Mouse (Mus musculus) B cell, adult 2 months (primary cell): ENCODE measurements around the gene Cyp2d22.

ENCODE experiments used
- DNase-seq, 2 experiments: peaks; one replicate each; pipeline ENCODE4 v3.0.0; 2022

Cyp2d22 gene

DNA sequence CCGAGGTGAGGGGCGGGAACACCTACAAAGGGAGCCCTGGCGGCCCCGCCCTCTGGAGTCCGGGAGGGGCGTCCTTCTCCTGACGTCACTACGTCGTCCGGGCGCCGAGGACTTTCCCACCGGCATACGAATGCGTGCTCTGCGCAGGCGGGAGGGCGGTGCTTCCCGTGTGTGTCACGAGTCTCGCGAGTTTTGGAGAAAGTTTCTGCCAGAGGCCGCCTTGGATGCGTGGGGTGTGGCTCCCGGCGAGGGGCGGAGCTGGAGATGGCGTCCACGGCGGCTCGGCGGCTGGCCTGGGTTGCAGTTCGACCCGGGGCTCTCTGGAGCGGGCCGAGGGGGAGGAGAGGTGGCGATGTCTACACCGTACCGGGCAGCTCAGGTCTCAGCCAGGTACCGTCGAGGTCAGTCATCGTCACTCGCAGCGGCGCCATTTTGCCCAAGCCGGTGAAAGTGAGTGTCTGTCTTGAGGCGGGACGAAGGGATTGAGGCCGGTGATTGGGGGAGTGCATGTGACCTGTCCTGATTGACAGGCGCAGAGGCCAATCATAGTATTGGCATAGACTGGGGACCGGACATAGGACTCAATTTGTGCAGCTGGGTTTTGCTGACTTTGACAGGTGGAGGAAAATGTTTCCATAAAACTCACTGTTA lies 34.1 kb downstream of the Cyp2d22 start:
- DNase-seq: peak; percentile 97 to 98

DNA sequence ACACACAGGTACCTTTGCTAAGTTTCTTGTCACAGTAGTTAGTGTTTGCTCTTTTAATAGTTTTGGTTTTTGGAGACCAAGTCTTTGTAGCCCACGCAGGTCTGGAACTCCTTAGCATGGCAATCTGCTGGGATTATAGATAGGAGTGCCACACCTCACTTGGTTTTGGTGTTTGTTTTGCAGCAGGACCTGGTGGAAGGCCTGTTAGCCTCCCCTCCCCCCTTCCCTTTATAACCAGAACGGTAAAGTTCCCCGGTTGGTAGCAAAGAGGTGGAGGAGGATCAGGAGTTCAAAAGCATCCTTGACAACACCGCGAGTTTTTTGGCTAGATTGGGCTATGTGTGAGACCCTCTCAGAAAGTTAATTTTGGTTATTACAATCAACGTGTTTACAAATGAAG lies 35.1 kb downstream of the Cyp2d22 start:
- DNase-seq: no peak

DNA sequence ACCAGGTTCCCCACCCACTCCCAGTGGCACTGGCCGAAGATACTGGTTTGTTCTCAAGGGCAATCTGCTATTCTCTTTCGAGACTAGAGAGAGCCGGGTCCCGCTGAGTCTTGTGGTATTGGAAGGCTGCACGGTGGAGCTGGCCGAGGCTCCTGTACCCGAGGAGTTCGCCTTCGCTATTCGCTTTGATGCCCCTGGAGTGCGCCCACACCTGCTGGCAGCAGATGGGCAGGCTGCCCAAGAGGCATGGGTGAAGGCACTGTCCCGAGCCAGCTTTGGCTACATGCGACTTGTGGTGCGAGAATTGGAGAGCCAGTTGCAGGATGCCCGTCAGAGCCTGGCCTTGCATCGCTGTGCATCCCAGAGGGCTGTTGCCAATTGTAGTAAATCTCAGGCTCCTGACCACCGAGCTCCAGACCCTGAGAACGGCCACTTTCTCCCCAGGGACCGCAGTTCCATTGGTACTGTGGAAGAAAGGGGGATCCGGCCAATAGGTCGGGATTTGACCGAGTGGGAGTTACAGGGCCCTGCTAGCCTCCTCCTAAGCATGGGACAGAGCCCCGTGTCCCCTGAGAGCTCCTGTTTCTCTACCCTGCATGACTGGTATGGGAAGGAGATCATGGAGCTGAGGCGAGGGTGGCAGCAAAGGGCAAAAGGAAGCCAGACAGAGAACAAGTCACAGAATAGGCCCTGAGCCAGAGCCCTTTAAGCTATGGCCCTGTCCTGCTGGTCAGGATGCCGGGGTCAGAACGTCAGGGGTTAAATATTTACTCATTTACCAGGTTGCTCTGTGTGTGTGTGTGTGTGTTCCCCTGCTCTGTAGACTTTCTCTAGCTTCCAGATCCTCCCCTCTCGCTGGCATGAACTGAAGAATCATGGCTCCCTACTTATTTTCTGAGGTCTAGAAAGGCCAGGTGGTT lies 36.4 kb downstream of the Cyp2d22 start:
- DNase-seq: no peak

DNA sequence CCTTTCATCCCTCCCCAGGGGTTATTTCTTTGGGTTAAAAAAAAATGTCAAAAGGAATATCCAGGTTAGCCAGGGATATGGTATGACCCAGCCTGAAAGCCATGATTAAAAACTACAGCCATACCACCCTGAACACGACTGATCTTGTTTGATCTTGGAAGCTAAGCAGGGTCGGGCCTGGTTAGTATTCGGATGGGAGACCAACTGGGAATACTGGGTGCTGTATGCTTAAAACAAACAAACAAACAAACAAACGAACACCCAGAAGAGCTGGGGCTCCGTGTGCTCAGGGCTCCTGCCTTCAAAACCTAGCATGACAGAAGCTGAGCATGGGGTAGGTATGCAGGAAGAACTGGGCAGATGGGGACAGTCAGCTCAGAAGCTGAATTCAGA lies 37.5 kb downstream of the Cyp2d22 start:
- DNase-seq: peak in 1 of 2 experiments; percentile 20

DNA sequence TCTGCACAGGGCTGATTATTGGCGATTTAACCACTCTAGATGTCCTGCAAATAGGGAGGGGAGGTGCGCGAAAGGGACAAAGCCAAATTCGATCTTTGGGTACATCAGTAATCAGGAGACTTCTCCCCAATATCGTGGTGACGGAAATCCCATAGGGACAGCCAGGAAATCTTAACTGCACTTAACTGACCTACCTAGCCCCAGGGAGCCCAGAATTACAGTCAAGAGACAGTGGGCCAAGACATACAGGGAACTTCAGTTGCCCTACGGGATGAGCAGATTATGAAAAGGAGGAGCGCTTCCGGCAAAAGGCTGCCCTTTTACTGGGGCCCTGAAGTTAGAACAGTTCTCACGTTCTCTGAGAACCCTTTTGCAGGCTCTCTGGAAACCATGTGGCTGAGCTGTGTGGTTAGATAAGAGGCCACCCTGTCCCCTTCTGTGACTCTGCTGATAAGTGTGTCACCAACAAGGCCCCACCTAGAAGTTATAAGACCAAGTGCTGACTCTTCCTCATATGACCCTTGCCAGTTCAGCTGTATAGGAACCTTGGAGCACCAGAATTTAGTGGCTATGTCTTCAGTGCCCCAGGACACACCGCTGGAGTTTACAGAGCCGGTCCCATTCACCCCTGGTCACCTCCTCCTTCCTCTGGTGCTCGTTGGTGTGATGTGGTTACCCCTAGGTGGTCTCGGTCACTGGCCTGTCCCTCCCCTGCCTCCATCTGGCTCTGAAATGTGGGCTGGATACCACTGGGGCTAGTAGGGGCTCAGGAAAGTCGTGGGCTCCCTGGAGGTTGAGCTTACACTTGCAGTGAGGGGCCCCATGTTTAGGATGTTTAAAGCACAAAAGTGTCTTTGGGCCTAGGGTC lies 38.2 kb downstream of the Cyp2d22 start:
- DNase-seq: no peak

DNA sequence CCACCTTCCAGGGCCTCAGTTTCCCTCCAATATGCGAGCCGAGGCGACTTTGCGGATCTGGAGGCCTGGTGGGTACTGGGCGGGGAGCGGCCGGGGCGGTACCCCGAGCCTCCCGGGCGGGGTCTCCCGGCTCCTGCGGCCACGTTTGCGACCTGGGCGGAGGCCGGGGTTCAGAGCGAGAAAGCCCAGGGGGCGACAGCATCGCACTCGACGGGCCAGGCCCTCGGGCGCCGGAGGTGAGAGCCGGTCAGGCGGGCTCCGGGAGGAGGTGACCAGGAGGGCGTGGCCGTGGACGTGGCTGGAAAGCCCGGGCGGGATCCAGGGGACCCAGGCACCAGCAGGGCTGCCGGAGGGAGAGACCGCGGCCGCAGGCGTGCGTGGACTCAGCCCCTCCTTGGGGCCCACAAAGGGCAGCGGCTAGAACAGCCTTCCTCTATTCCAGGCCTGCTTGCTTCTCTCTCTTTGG lies 39.0 kb downstream of the Cyp2d22 start:
- DNase-seq: no peak

DNA sequence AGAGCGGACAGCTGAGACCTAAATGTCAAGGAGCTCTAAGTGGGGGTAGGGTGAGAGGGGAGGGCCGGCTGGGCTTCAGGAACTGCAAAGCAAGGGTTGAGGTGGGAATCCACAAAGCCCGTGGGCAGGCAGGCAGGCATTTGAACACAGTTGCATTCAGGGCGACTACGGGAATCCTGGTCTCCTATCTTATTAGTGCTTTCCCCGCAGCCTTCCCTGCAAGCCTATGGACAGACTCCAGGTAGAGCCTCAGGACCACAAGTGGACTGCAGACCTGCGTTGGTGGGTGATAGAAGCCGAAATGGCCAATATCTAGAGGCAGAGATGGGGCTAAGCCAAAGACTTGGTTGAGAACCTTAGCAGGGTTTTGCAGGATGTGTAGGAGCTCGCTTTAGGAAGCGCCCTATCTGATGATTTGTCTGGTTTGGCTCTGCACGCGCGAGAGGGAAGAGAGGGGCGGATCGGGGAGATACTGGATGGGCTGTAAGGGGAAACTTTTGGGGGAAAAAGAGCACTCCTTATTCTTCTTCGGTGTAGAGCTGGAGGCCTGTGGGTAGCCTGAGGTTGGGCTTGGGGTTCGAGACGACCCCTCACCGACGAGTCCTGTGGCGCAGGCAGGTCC lies 39.5 kb downstream of the Cyp2d22 start:
- DNase-seq: no peak

DNA sequence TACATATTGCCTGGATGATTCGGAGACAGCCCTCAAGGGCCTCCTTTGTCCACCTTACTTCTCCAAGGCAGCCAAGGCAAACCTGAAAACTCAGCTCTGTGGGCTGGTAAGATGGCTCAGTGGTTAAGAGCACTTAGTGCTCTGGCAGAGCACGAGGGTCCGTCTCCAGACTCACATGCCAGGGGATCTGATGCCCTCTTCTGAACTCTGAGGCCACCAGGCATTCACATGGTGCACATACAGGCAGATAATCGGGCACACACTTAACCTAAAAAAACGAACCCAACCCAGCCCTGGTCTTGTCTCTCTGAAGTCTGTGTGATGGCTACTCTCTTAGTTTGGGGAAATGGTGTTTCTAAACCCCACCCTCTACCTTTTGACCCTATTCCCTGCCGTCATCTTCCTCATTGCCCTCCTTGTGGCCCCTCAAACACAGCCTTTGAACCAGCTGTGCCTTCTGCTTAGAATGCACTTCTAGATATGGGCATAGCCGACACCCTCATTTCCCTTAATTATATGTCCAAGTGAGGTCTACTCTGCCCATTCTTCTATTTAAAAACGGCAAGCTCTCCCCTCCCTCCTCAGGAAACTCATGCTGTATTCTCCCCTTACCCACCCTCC lies 40.3 kb downstream of the Cyp2d22 start:
- no peak for DNase-seq

DNA sequence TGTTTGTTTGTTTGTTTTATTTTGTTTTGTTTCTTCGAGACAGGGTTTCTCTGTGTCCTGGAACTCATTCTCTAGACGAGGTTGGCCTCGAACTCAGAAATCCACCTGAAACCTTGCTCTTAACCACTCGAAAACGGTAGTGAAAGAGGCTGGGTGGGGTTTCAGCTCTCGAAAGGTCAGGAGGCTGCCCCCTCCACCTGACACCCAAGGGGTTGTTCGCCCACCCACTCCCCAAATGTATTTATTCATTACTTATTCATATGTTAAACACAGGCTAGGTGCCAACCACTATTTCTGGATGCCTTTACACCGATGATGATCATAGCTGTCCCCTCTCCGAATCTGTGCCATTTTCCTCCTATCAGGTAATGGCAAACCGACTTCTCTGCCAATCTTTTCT lies 40.9 kb downstream of the Cyp2d22 start:
- DNase-seq: no peak

DNA sequence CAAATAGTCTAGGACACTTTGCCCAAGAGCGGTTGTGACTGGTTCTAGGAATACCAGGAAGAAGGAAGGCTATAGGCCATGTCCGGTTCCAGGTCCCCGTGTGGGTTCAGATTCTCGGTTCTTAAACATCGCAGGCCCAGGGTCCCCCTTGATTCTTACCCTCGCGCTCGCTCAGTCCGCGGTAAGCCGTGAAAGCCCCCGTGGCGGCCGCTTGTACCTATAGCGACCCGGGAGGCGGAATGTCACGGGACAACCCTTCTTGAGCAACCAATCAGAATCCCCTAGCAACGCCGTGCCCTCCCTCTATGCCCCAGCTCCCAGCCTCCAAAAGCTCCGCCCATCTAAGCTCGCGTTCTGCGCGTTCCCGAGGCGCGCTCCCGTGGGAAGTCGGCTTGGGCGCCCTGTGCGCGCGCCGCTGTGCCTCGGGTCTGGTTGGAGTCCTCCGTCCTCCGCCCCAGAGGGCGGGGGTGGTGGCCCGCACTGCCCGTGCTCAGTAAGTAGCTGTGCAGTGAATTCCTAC lies 41.4 kb downstream of the Cyp2d22 start, which contains the start of the genes Naga, Pheta2 and Smdt1:
Gene Naga (minus strand): TSS at position 333 of the 520 bp plus-strand sequence.
Gene Pheta2 (plus strand): TSS at position 350 of the 520 bp plus-strand sequence.
Gene Smdt1 (plus strand): TSS at position 367 of the 520 bp plus-strand sequence.
- DNase-seq: peak; percentile 89 to 91

DNA sequence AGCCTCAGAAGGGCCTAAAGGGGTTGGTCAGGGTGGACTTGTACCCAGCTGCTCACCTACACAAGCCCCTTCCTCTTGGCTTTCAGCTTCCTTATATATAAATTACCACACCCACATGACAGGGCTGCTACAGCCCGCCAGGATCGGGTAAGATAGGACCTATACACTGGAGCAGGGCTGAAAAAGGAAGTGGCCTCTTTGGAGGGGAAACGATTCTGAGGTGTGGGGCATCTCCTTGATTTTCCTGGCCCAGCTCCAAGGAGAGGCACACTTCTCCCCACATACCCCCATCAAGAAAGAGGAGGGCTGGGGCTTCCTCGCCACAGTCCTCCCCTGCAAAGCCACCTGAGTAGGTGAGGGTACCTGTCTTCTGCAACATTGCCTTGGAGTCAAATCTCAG lies 42.2 kb downstream of the Cyp2d22 start:
- DNase-seq: peak; percentile 21 to 22

DNA sequence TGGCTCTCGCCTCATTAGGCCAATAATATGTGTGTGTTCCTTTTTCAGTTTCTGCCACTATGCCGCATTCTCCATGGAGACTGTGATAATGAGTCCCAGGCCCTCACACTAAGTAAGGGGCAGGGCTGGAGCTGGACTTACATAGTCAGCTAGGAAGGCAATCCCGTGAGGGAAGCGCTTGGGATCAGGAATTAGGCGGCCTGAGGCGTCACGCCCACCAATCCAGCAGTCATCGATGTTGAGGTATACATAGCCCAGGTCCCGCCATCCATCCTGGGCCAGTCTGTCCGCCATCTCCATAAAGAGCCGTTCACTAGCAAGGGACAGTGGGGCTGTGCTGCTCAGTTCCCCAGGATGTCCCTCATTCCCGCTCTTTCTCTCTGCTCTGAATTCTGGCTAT lies 43.4 kb downstream of the Cyp2d22 start:
- no peak for DNase-seq

DNA sequence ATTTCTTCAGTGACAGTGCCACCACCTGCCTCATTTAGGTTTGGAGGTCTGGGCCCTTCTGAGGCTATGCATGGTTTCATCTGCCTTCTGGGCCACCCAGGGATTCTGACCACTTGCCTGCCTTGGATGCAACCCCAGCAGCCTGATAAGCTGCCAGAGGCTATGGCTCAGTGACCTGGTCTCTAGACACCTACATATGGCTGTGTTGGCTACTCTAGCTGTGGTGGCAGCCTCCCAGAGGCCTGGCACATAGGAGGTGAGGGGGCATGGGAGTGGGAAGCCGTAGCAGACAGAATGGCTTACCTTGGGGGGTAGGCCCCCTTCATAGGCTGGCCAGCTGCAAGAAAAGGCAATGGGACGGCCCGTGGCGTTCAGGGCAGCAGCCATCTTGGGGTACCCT lies 44.9 kb downstream of the Cyp2d22 start:
- DNase-seq: no peak

DNA sequence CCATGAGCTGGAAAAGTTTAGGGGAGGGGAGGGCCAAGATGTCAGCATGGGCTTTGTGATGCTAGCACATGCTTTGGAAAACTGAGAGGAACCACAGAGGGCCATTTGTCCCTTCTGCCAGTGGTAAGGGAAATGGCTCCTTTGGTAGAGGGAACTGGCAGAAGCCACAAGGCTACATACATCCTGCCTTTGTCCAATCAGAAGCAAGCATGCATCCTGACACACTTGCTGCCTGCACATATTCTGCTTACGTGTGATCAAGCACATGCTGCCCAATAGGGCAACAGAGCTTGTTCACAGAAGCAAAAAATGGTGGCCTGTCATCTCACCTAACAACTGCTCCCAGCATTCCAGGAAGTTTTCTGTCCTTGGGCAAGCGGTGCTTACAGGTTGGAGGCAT lies 54.7 kb downstream of the Cyp2d22 start:
- no peak for DNase-seq

DNA sequence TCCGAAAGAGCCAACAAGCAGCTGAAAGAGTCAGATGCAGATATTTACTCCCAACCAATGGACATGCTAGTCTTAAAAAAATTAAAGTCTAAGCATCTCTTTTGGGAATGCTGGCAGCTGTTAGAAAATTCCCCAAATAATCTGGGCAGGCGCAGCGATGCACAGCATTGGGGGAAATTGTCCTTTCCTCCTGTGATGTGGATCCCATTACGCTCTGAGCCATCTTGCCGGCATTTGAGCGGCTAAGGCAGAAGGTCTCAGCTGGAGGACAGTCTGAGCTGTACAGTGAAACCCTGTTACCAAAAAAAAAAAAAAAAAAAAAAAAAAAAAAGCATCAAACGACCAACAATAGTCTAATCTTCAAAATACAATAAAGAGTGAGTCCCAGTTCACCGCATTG lies 57.9 kb downstream of the Cyp2d22 start:
- no peak for DNase-seq
